8 mouse cellular contexts compared by ENCODE assay signal in genomic region chr17:44734501-44735222, GRCm38 (mm10). TPM values are rescaled to one million over a fixed set of nuclear protein-coding genes. Genes with fewer than 3 reads are reported as not detected.
DNase-seq lines count a peak whose midpoint lies in the region; ATAC-seq and TF ChIP-seq lines count a peak whose summit lies in the region.

No protein-coding gene starts in this region.

- peaks cover 0 to 5% of the 10 kb centered on the region in 2 experiments; a peak in 2 of 4 replicates for H3K4me1 ChIP-seq in CH12.LX (ENCODE audit: control insufficient read depth in 1 of 2, insufficient read depth in 2 of 2)
- H3K4me1 ChIP-seq in forebrain, embryonic 11.5 days (replicated peaks; ENCODE audit: control insufficient read depth, insufficient read depth, low read length): peaks cover 8% of the 10 kb centered on the region; the same call in 1 of the 2 replicates
- H3K4me1 ChIP-seq in heart, embryonic 16.5 days (ENCODE audit: control insufficient read depth, insufficient read depth, low read length): peaks cover 22% of the 10 kb centered on the region
- H3K4me1 ChIP-seq in lung, postnatal 0 days (ENCODE audit: insufficient read depth, low read depth, low read length): peaks cover 8% of the 10 kb centered on the region

- TF ChIP-seq RAD21 in CH12.LX (IDR thresholded peaks at IDR 0.05; ENCODE audit: low read depth, low read length): no peak; the same call in 1 of the 2 replicates

- peak overlapping the region; percentile 65 to 80 (median 66) for H3K4me3 ChIP-seq in CH12.LX (replicated peaks in 1 of 3; ENCODE audit: low read depth in 2 of 3, low read length in 2 of 3, poor library complexity in 1 of 3)
- peak overlapping the region; percentile 55 for H3K4me3 ChIP-seq in forebrain, embryonic 11.5 days (ENCODE audit: low read depth, low read length)
- H3K4me3 ChIP-seq in heart, embryonic 16.5 days (ENCODE audit: low read length): peak overlapping the region; percentile 75
- peak overlapping the region; percentile 68 for H3K4me3 ChIP-seq in lung, postnatal 0 days (ENCODE audit: low read depth, low read length)

- in situ Hi-C loops in CH12.LX (cut with MboI; ENCODE audit: low pct_ligation_motif_present, low pct_unique_long_range_greater_than_20kb, low sequenced_read_pairs): loop anchor here (10.0 to 25.0 kb wide), 4 partner anchors 270 to 653 kb away; no protein-coding TSS in a partner anchor

- peak overlapping the region; percentile 31 for H3K4me2 ChIP-seq in CH12.LX (ENCODE audit: insufficient read depth, low read depth, poor library complexity, severe bottlenecking)
- peak overlapping the region; percentile 77 for H3K4me2 ChIP-seq in forebrain, embryonic 11.5 days (ENCODE audit: low read depth, low read length, severe bottlenecking)
- peak overlapping the region; percentile 88 for H3K4me2 ChIP-seq in heart, embryonic 16.5 days (ENCODE audit: low read depth, low read length)
- peak overlapping the region; percentile 96 for H3K4me2 ChIP-seq in lung, postnatal 0 days (replicated peaks; ENCODE audit: low read depth, low read length)

- under 1% methylated on average over 47 of the region's 48 CpGs for WGBS in forebrain, embryonic 11.5 days
- under 1% methylated on average over 48 of the region's 48 CpGs for WGBS in heart, embryonic 16.5 days
- under 1% methylated on average over 48 of the region's 48 CpGs for WGBS in lung, postnatal 0 days

- H3K36me3 ChIP-seq in CH12.LX (replicated peaks in 1 of 2; ENCODE audit: control insufficient read depth in 1 of 2, insufficient read depth in 1 of 2, low read length in 1 of 2): no peaks in the 10 kb centered on the region
- H3K36me3 ChIP-seq in forebrain, embryonic 11.5 days (ENCODE audit: control insufficient read depth, insufficient read depth, low read length): no peaks in the 10 kb centered on the region
- no peaks in the 10 kb centered on the region for H3K36me3 ChIP-seq in heart, embryonic 16.5 days (ENCODE audit: control insufficient read depth, insufficient read depth)
- H3K36me3 ChIP-seq in lung, postnatal 0 days (ENCODE audit: insufficient read depth, low read length): no peaks in the 10 kb centered on the region

- ATAC-seq in forebrain, embryonic 11.5 days (replicated peaks; ENCODE audit: low FRiP score): peak; percentile 23
- peak; percentile 26; the same call in 1 of the 2 replicates for ATAC-seq in heart, embryonic 16.5 days (replicated peaks; ENCODE audit: extremely low read depth, insufficient read depth, low FRiP score)
- peak; percentile 20; the same call in 1 of the 2 replicates for ATAC-seq in lung, postnatal 0 days

- H3K27me3 ChIP-seq in CH12.LX (replicated peaks): peaks cover 12% of the 10 kb centered on the region
- peaks cover 57% of the 10 kb centered on the region for H3K27me3 ChIP-seq in forebrain, embryonic 11.5 days (ENCODE audit: control insufficient read depth, insufficient read depth, low read length)
- H3K27me3 ChIP-seq in heart, embryonic 16.5 days (ENCODE audit: control insufficient read depth, insufficient read depth, low read length): peaks cover 49% of the 10 kb centered on the region
- peaks cover 41% of the 10 kb centered on the region for H3K27me3 ChIP-seq in lung, postnatal 0 days (replicated peaks; ENCODE audit: insufficient read depth, low read length)

- TF ChIP-seq CTCF in CH12.LX (conservative IDR thresholded peaks at IDR 0.05 in 1 of 2, IDR thresholded peaks at IDR 0.05 in 1 of 2; ENCODE audit: low read depth in 2 of 2, low read length in 2 of 2): 0 out of 4 replicates have a peak, but pooled peaks of 1 of the 2 experiments have one; percentile 22
- peak; percentile 29 for TF ChIP-seq CTCF in lung, postnatal 0 days (IDR thresholded peaks at IDR 0.05)

- H3K9ac ChIP-seq in CH12.LX (ENCODE audit: insufficient read depth, low read depth): peak overlapping the region; percentile 72
- peak overlapping the region; percentile 63 for H3K9ac ChIP-seq in forebrain, embryonic 11.5 days (ENCODE audit: low read length)
- peak overlapping the region; percentile 60 for H3K9ac ChIP-seq in heart, embryonic 16.5 days (ENCODE audit: low read length)
- H3K9ac ChIP-seq in lung, postnatal 0 days (replicated peaks; ENCODE audit: low read depth): no peak overlapping the region

- TF ChIP-seq POLR2A in CH12.LX (IDR thresholded peaks at IDR 0.05; ENCODE audit: low read depth, low read length): no peak

- no peak for TF ChIP-seq EP300 in CH12.LX (IDR thresholded peaks at IDR 0.05; ENCODE audit: low read length)
- TF ChIP-seq EP300 in lung, postnatal 0 days (IDR thresholded peaks at IDR 0.05): no peak

- dilution Hi-C loops in CH12.LX (cut with MboI; ENCODE audit: extremely low pct_ligation_motif_present, extremely low pct_unique_long_range_greater_than_20kb, low sequenced_read_pairs): no loop called here

- peaks cover 8% of the 10 kb centered on the region for H3K9me3 ChIP-seq in CH12.LX (replicated peaks; ENCODE audit: low read length)
- H3K9me3 ChIP-seq in forebrain, embryonic 11.5 days (ENCODE audit: control insufficient read depth, low read length): no peaks in the 10 kb centered on the region
- H3K9me3 ChIP-seq in heart, embryonic 16.5 days (replicated peaks; ENCODE audit: control insufficient read depth, low read length): no peaks in the 10 kb centered on the region
- no peaks in the 10 kb centered on the region for H3K9me3 ChIP-seq in lung, postnatal 0 days (ENCODE audit: low read length)

- no peak for DNase-seq in CH12.LX (ENCODE audit: extremely low read depth)
- DNase-seq in adrenal gland, postnatal 14 days: peak; percentile 75
- peak; percentile 81 for DNase-seq in forebrain, embryonic 11.5 days (ENCODE audit: low spot score)
- peak; percentile 53 to 54 for DNase-seq in kidney, postnatal 25 days
- peak; percentile 38 for DNase-seq in lung, postnatal 0 days (ENCODE audit: low spot score)
- DNase-seq in ovary, postnatal 36 days (ENCODE audit: low spot score): peak; percentile 41
- peak; percentile 14 for DNase-seq in urinary bladder, postnatal 14 days (ENCODE audit: low spot score)

- H3K79me2 ChIP-seq in CH12.LX (replicated peaks; ENCODE audit: control insufficient read depth, extremely low read depth, insufficient read depth, poor library complexity, severe bottlenecking): no peaks in the 10 kb centered on the region

- no peak overlapping the region for H3K27ac ChIP-seq in CH12.LX (ENCODE audit: insufficient read depth, low read depth)
- no peak overlapping the region for H3K27ac ChIP-seq in forebrain, embryonic 11.5 days (ENCODE audit: low read depth, low read length)
- H3K27ac ChIP-seq in heart, embryonic 16.5 days (ENCODE audit: low read length): no peak overlapping the region
- no peak overlapping the region for H3K27ac ChIP-seq in lung, postnatal 0 days (ENCODE audit: low read length)

TF ChIP-seq in CH12.LX, 34 proteins besides CTCF, POLR2A, EP300 and RAD21:
- TF ChIP-seq SMC3 (IDR thresholded peaks at IDR 0.05; ENCODE audit: low read depth, low read length) (peak; percentile 30), NRF1 (IDR thresholded peaks at IDR 0.05; ENCODE audit: low read depth, low read length) (0 out of 2 replicates have a peak, but pooled peaks have one; percentile 46), KAT2A (IDR thresholded peaks at IDR 0.05; ENCODE audit: insufficient replicate concordance, low read length) (no peak)
TF ChIP-seq in CH12.LX: peak in this region for 2.

RNA-seq across cellular contexts. Expression of gene Supt3, which starts 42.3 kb away (rescaled TPM):
- total RNA-seq in CH12.LX (2012; rRNA removed): 9.1 and 13.1 TPM in 2 replicates
- total RNA-seq in CH12.LX (2014; rRNA removed): 7.5 and 8.3 TPM in 2 replicates
- polyA plus RNA-seq in CH12.LX (2012; ENCODE audit: insufficient read length, low read depth): 20.7 and 22.7 TPM in 2 replicates
- total RNA-seq in adrenal gland, postnatal 14 days (2021): 20.7 and 22.3 TPM in 2 replicates
- polyA plus RNA-seq in forebrain, embryonic 11.5 days (2014; fragmentation: Nextera tagmentation; extraction: Ambion mirVana): 21.9 and 24.9 TPM in 2 replicates
- polyA plus RNA-seq in heart, embryonic 16.5 days (2015; fragmentation: Nextera tagmentation; extraction: Ambion mirVana): 21.1 and 24.3 TPM in 2 replicates
- polyA plus RNA-seq in lung, postnatal 0 days (2015; fragmentation: Nextera tagmentation; extraction: Ambion mirVana): 7.8 and 10.9 TPM in 2 replicates

Comparison
In these comparisons a context has a peak if more than half of its experiments do, and no peak if none do; other contexts are left out.
1. H3K4me2 ChIP-seq: peak in every context shown above with its lines; median percentile 96 in lung, postnatal 0 days; 88 in heart, embryonic 16.5 days; 77 in forebrain, embryonic 11.5 days; 31 in CH12.LX.